Mouse (Mus musculus): ENCODE data around the gene Gm7356.
"Not testable (repeated sequence)": the region's sequence is repeated elsewhere in the genome, so short reads cannot be mapped to it uniquely, and the experiment has no call there.

DNA sequence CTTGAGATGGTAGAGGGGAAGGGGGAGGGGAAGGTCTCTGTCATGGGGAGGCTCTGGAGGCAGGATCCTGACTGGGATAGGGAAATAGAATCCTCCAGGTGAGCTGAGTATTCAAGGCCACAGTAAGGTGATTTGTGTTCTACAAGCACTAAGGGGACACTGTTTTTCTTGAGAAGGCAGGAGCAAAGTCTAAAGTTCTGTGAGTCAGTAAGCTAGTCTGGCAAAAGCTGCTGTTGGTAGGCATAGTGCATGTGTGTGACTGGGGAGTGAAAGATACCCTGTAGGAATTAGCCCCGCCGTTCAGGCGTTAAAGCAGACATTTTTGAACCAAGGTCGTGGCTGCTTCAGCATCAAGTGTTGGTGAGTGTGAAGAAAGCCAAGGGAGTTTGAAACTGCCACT, 32.6 kb upstream of the Gm7356 start:
- TF ChIP-seq CTCF, EP300 (IDR thresholded peaks at IDR 0.05; ENCODE audit: low read depth): not testable (repeated sequence)
